Comparison of ENCODE assay signal across 11 mouse cellular contexts in the genomic region with DNA sequence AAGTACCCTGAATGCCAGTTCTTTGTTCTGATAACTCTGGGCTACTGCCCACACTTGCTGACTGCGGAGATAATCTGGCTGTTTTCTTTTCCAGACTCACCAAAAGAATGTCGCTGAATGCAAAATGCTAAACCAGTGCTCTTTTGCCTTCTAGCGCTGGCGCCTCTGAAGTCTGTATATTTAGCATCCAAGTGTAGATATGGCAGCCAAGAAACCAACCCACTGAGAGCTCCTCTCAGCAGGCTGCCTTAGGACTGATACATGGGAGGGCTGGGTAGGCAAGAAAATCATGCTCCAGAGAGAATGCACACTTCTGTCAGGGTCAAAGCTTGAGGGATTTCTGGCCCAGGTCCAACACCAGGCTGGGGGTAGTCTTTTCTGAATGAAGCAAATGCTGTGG.
DNase-seq lines count a peak whose midpoint lies in the region; ATAC-seq lines count a peak whose summit lies in the region.
"Had no signal": no experiment of that assay in that cellular context is flagged by ENCODE, and none has a peak within 500 bp of the region (broad histone marks: within the 10 kb centered on the region; RNA-seq: fewer than 3 reads in every experiment).

No protein-coding gene starts in this region.

- DNase-seq in heart, adult 8-10 months (ENCODE audit: low spot score) = no peak
- no peak for DNase-seq in neural tube, embryonic 10.5 days (ENCODE audit: extremely low spot score, low spot score)
- DNase-seq in left cerebral cortex, postnatal 25 days (ENCODE audit: low spot score in 2 of 2) = peak; percentile 50 to 90
- peak; percentile 74 for DNase-seq in telencephalon, adult 2 months (ENCODE audit: low read depth, low spot score)
- no peak for DNase-seq in gastrocnemius, adult 8-10 months (ENCODE audit: low spot score in 2 of 2)
- DNase-seq: embryo, embryonic 11 days had no signal

- ATAC-seq in heart, embryonic 13.5 days (ENCODE audit: extremely low read depth, insufficient number of reproducible peaks, low FRiP score, low TSS enrichment) = no peak
- ATAC-seq in neural tube, embryonic 13.5 days (ENCODE audit: low read depth) = no peak
- no peak for ATAC-seq in intestine, embryonic 16.5 days
- ATAC-seq: liver, embryonic 12.5 days had no signal

- H3K36me3 ChIP-seq in heart, embryonic 13.5 days = no peaks in the 10 kb centered on the region
- no peaks in the 10 kb centered on the region for H3K36me3 ChIP-seq in neural tube, embryonic 13.5 days
- no peaks in the 10 kb centered on the region for H3K36me3 ChIP-seq in intestine, embryonic 16.5 days (ENCODE audit: control insufficient read depth, insufficient read depth, low read length)
- H3K36me3 ChIP-seq: liver, embryonic 12.5 days had no signal

- peak overlapping the region; percentile 53 for H3K27ac ChIP-seq in heart, embryonic 13.5 days (replicated peaks)
- peak overlapping the region; percentile 59 for H3K27ac ChIP-seq in neural tube, embryonic 13.5 days (replicated peaks)
- H3K27ac ChIP-seq in intestine, embryonic 16.5 days (ENCODE audit: low read length) = no peak overlapping the region
- H3K27ac ChIP-seq: liver, embryonic 12.5 days had no signal

- H3K9ac ChIP-seq in heart, embryonic 13.5 days = no peak overlapping the region
- H3K9ac ChIP-seq in neural tube, embryonic 13.5 days = no peak overlapping the region; the same call in 1 of the 2 replicates
- no peak overlapping the region for H3K9ac ChIP-seq in intestine, embryonic 16.5 days (ENCODE audit: low read depth, low read length)
- H3K9ac ChIP-seq: liver, embryonic 12.5 days had no signal

- H3K4me1 ChIP-seq in heart, embryonic 13.5 days = peaks cover 52% of the 10 kb centered on the region
- peaks cover 57% of the 10 kb centered on the region for H3K4me1 ChIP-seq in neural tube, embryonic 13.5 days (replicated peaks)
- peaks cover 21% of the 10 kb centered on the region for H3K4me1 ChIP-seq in intestine, embryonic 16.5 days (ENCODE audit: control insufficient read depth, insufficient read depth, low read length)

- 0 out of 2 replicates have a peak overlapping the region, but pooled peaks have one; percentile 17 for H3K4me2 ChIP-seq in heart, embryonic 13.5 days
- H3K4me2 ChIP-seq in neural tube, embryonic 13.5 days = no peak overlapping the region
- H3K4me2 ChIP-seq in intestine, embryonic 16.5 days (ENCODE audit: low read depth, low read length) = no peak overlapping the region
- H3K4me2 ChIP-seq: liver, embryonic 12.5 days had no signal

- WGBS in heart, embryonic 13.5 days = 22% methylated on average over 4 of the region's 4 CpGs
- WGBS in neural tube, embryonic 13.5 days = 42% methylated on average over 4 of the region's 4 CpGs
- 73% methylated on average over 4 of the region's 4 CpGs for WGBS in intestine, embryonic 16.5 days

- intact Hi-C loops in left cerebral cortex, postnatal 25 days (cut with DNase I) = no loop called here

- no peaks in the 10 kb centered on the region for H3K9me3 ChIP-seq in heart, embryonic 13.5 days
- H3K9me3 ChIP-seq in neural tube, embryonic 13.5 days = no peaks in the 10 kb centered on the region
- H3K9me3 ChIP-seq in intestine, embryonic 16.5 days (ENCODE audit: control insufficient read depth, low read length) = no peaks in the 10 kb centered on the region
- H3K9me3 ChIP-seq: liver, embryonic 12.5 days had no signal

- no peaks in the 10 kb centered on the region for H3K27me3 ChIP-seq in heart, embryonic 13.5 days (replicated peaks)
- no peaks in the 10 kb centered on the region for H3K27me3 ChIP-seq in neural tube, embryonic 13.5 days
- no peaks in the 10 kb centered on the region for H3K27me3 ChIP-seq in intestine, embryonic 16.5 days (replicated peaks; ENCODE audit: control insufficient read depth, insufficient read depth, low read length)
- H3K27me3 ChIP-seq: liver, embryonic 12.5 days had no signal

- no peak overlapping the region for H3K4me3 ChIP-seq in heart, embryonic 13.5 days
- H3K4me3 ChIP-seq in neural tube, embryonic 13.5 days = no peak overlapping the region
- no peak overlapping the region for H3K4me3 ChIP-seq in intestine, embryonic 16.5 days (ENCODE audit: low read length)
- H3K4me3 ChIP-seq: liver, embryonic 12.5 days; myocyte had no signal

Comparison
In these comparisons a context has a peak if more than half of its experiments do, and no peak if none do; other contexts are left out.
1. DNase-seq: peak in left cerebral cortex, postnatal 25 days (2 of 2) and telencephalon, adult 2 months (single experiment); none in heart, adult 8-10 months (single experiment), neural tube, embryonic 10.5 days (single experiment) and gastrocnemius, adult 8-10 months (0 of 2).